Mouse (Mus musculus): Measurements from ENCODE around the gene Mob3b. TPM values are rescaled to one million over a fixed set of nuclear protein-coding genes. Genes with fewer than 3 reads are reported as not detected.

Gene Mob3b
- polyA plus RNA-seq, 1 experiment from 2014 or later, result 16.1 TPM

GRCm38 (mm10) chr4:34899322-34899721, 258.0 kb downstream of the Mob3b start:
- H3K27ac ChIP-seq, result no peak overlapping the region
- H3K4me1 ChIP-seq, result no peaks in the 10 kb centered on the region
- H3K36me3 ChIP-seq, result no peaks in the 10 kb centered on the region
- 90% methylated on average over 1 of the region's 1 CpGs for WGBS
- H3K4me2 ChIP-seq, result no peak overlapping the region
- ATAC-seq (ENCODE audit: borderline replicate concordance, extremely low read depth, low FRiP score, low TSS enrichment), result no peak
- H3K27me3 ChIP-seq, result no peaks in the 10 kb centered on the region
- H3K9ac ChIP-seq, result no peak overlapping the region
- H3K4me3 ChIP-seq, result no peak overlapping the region
- H3K9me3 ChIP-seq, result no peaks in the 10 kb centered on the region

Other genes starting within 250 kb of the Mob3b start
- gene Ifnk, start 5.4 kb downstream of the Mob3b start, polyA plus RNA-seq (2015; fragmentation: Nextera tagmentation; extraction: Ambion mirVana), result 0.25 and 0.34 TPM in 2 replicates
- 11.2 and 11.8 TPM in 2 replicates for gene C9orf72, start 68.7 kb upstream of the Mob3b start, polyA plus RNA-seq (2015; fragmentation: Nextera tagmentation; extraction: Ambion mirVana)